ENCODE assay signal across 8 mouse cellular contexts in genomic region chr7:27284865-27285697, GRCm38 (mm10). TPM values are rescaled to one million over a fixed set of nuclear protein-coding genes. Genes with fewer than 3 reads are reported as not detected.
DNase-seq lines count a peak whose midpoint lies in the region; ATAC-seq lines count a peak whose summit lies in the region.

No protein-coding gene starts in this region.

- H3K27ac ChIP-seq in hindbrain, embryonic 15.5 days (replicated peaks) = no peak overlapping the region
- H3K27ac ChIP-seq in liver, embryonic 15.5 days (replicated peaks) = no peak overlapping the region

- H3K9me3 ChIP-seq in hindbrain, embryonic 15.5 days = no peaks in the 10 kb centered on the region
- no peaks in the 10 kb centered on the region for H3K9me3 ChIP-seq in liver, embryonic 15.5 days (replicated peaks)

- peaks cover 4% of the 10 kb centered on the region; the same call in 1 of the 2 replicates for H3K27me3 ChIP-seq in hindbrain, embryonic 15.5 days
- H3K27me3 ChIP-seq in liver, embryonic 15.5 days = peaks cover 31% of the 10 kb centered on the region

- peak overlapping the region; percentile 5 for H3K4me3 ChIP-seq in hindbrain, embryonic 15.5 days
- H3K4me3 ChIP-seq in liver, embryonic 15.5 days (replicated peaks) = no peak overlapping the region

- DNase-seq in cerebellum, postnatal 36 days = peak; percentile 40 to 44
- no peak for DNase-seq in cerebellum, adult 8-10 months
- DNase-seq in brain, adult 2 months (ENCODE audit: low read depth, low spot score) = peak; percentile 44
- DNase-seq in gastrocnemius, postnatal 14 days = peak; percentile 76
- DNase-seq in neural tube, embryonic 10.5 days (ENCODE audit: extremely low spot score, low spot score) = peak; percentile 52
- no peak for DNase-seq in T-cell, adult 2 months (ENCODE audit: low spot score)

- peaks cover 5% of the 10 kb centered on the region; the same call in 1 of the 2 replicates for H3K4me1 ChIP-seq in hindbrain, embryonic 15.5 days (replicated peaks)
- H3K4me1 ChIP-seq in liver, embryonic 15.5 days (replicated peaks) = peaks cover 2% of the 10 kb centered on the region; the same call in 1 of the 2 replicates

- H3K36me3 ChIP-seq in hindbrain, embryonic 15.5 days = peaks cover 27% of the 10 kb centered on the region
- H3K36me3 ChIP-seq in liver, embryonic 15.5 days (replicated peaks) = no peaks in the 10 kb centered on the region

- peak overlapping the region; percentile 26 for H3K4me2 ChIP-seq in hindbrain, embryonic 15.5 days
- peak overlapping the region; percentile 27 for H3K4me2 ChIP-seq in liver, embryonic 15.5 days

- 2% methylated on average over 28 of the region's 28 CpGs for WGBS in hindbrain, embryonic 15.5 days
- WGBS in liver, embryonic 15.5 days (ENCODE audit: insufficient replicate concordance) = 6% methylated on average over 28 of the region's 28 CpGs

- intact Hi-C loops in gastrocnemius, postnatal 14 days (cut with DNase I; ENCODE audit: low total_unique reads) = no loop called here

- no peak overlapping the region for H3K9ac ChIP-seq in hindbrain, embryonic 15.5 days
- H3K9ac ChIP-seq in liver, embryonic 15.5 days = no peak overlapping the region

- ATAC-seq in hindbrain, embryonic 15.5 days (ENCODE audit: low FRiP score, low read depth) = peak; percentile 63
- ATAC-seq in liver, embryonic 15.5 days (ENCODE audit: insufficient read depth) = no peak

RNA-seq across cellular contexts. Expression of gene Numbl, which starts 26.8 kb away (rescaled TPM):
- total RNA-seq in gastrocnemius, postnatal 14 days (2021) = 10 to 100 TPM in 1 of 2 experiments, 1 to 10 TPM in 1; 8.0 to 10.2 TPM
- polyA plus RNA-seq in hindbrain, embryonic 15.5 days (2015; fragmentation: Nextera tagmentation; extraction: Ambion mirVana) = 57.8 and 67.5 TPM in 2 replicates
- 2.0 and 2.6 TPM in 2 replicates for polyA plus RNA-seq in liver, embryonic 15.5 days (2015; fragmentation: Nextera tagmentation; extraction: Ambion mirVana)

RNA-seq across cellular contexts. Expression of gene Coq8b, which starts 52.3 kb away (rescaled TPM):
- total RNA-seq in gastrocnemius, postnatal 14 days (2021) = 1 to 10 TPM; 3.9 to 4.1 TPM
- polyA plus RNA-seq in hindbrain, embryonic 15.5 days (2015; fragmentation: Nextera tagmentation; extraction: Ambion mirVana) = 20.6 and 23.2 TPM in 2 replicates
- polyA plus RNA-seq in liver, embryonic 15.5 days (2015; fragmentation: Nextera tagmentation; extraction: Ambion mirVana) = 23.8 and 26.5 TPM in 2 replicates

RNA-seq across cellular contexts. Expression of gene Ltbp4, which starts 52.4 kb away (rescaled TPM):
- total RNA-seq in gastrocnemius, postnatal 14 days (2021) = 100 to 1,000 TPM; 122 to 151 TPM
- 12.9 and 13.9 TPM in 2 replicates for polyA plus RNA-seq in hindbrain, embryonic 15.5 days (2015; fragmentation: Nextera tagmentation; extraction: Ambion mirVana)
- polyA plus RNA-seq in liver, embryonic 15.5 days (2015; fragmentation: Nextera tagmentation; extraction: Ambion mirVana) = 4.6 and 7.8 TPM in 2 replicates

RNA-seq across cellular contexts. Expression of gene Itpkc, which starts 56.6 kb away (rescaled TPM):
- 1 to 10 TPM; 3.2 to 3.9 TPM for total RNA-seq in gastrocnemius, postnatal 14 days (2021)
- polyA plus RNA-seq in hindbrain, embryonic 15.5 days (2015; fragmentation: Nextera tagmentation; extraction: Ambion mirVana) = 7.5 and 8.2 TPM in 2 replicates
- 1.7 and 2.1 TPM in 2 replicates for polyA plus RNA-seq in liver, embryonic 15.5 days (2015; fragmentation: Nextera tagmentation; extraction: Ambion mirVana)

Comparison
In these comparisons a context has a peak if more than half of its experiments do, and no peak if none do; other contexts are left out.
1. DNase-seq: peak in cerebellum, postnatal 36 days (2 of 2), brain, adult 2 months (single experiment), gastrocnemius, postnatal 14 days (single experiment) and neural tube, embryonic 10.5 days (single experiment); none in cerebellum, adult 8-10 months (single experiment) and T-cell, adult 2 months (single experiment).
2. RNA of gene Numbl, which starts 26.8 kb away (polyA plus RNA-seq): 57.8 to 67.5 TPM in hindbrain, embryonic 15.5 days; 2.0 to 2.6 TPM in liver, embryonic 15.5 days; every median in the first group is over 10 times any median in the second.